Mouse (Mus musculus) spleen, adult 2 months (tissue): ENCODE data around the gene Usp15.

Experiments used
- CTCF ChIP-seq: fragments of 200-500 bp; IDR thresholded peaks from 2 replicates; pipeline ENCODE4 v1.5.1; 2011; ENCODE audit warnings: mild to moderate bottlenecking, inconsistent platforms; ENCODE audit not compliant: insufficient read depth, insufficient read length, insufficient replicate concordance; ENCODE audit errors: extremely low read depth
- POLR2A ChIP-seq: fragments of 200-500 bp; IDR thresholded peaks from 2 replicates; pipeline ENCODE4 v1.6.1; 2011; ENCODE audit warnings: low read depth, low read length, inconsistent platforms

DNA sequence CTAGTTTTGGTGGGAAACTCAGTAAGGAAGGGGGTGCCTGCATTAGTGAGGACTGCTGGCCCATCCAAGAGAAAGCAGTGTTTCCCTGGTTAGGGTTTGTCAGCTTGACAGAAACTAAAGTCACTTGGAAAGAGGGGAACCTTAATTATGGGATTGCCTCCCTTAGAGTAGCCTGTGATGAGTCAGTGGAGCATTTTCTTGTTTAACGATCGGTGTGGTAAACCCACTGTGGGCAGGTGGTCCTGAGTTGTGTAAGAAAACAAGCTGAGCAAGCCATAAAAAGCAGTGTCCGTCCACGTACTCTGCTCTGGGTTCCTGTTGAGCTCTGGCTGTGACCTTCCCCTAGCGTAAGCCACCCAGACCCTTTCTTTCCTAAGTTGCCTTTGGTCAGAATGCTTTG, 1.4 kb upstream of the Usp15 start:
- TF ChIP-seq CTCF, result no peak
- TF ChIP-seq POLR2A, result no peak
